Mouse (Mus musculus) testis, adult 2 months (tissue): ENCODE data around the gene Zdhhc20.

Source experiments
- CTCF ChIP-seq: fragments of 200-500 bp; IDR thresholded peaks from 2 replicates; pipeline ENCODE4 v1.5.1; 2012; ENCODE audit warnings: low read depth, mild to moderate bottlenecking, inconsistent platforms, low read length, moderate library complexity; ENCODE audit not compliant: control insufficient read depth, insufficient read depth, insufficient replicate concordance
- POLR2A ChIP-seq: fragments of 200-500 bp; IDR thresholded peaks from 2 replicates; pipeline ENCODE4 v1.6.1; 2012; ENCODE audit warnings: low read depth, mild to moderate bottlenecking, inconsistent platforms, low read length, moderate library complexity; ENCODE audit not compliant: control insufficient read depth

- no peak for TF ChIP-seq CTCF
- TF ChIP-seq POLR2A = no peak
Measured at GRCm38 (mm10) chr14:57787406-57787805, 102.7 kb downstream of the Zdhhc20 start.
